Mouse (Mus musculus): ENCODE data around the gene Lrrc28.

Gene Lrrc28

DNA sequence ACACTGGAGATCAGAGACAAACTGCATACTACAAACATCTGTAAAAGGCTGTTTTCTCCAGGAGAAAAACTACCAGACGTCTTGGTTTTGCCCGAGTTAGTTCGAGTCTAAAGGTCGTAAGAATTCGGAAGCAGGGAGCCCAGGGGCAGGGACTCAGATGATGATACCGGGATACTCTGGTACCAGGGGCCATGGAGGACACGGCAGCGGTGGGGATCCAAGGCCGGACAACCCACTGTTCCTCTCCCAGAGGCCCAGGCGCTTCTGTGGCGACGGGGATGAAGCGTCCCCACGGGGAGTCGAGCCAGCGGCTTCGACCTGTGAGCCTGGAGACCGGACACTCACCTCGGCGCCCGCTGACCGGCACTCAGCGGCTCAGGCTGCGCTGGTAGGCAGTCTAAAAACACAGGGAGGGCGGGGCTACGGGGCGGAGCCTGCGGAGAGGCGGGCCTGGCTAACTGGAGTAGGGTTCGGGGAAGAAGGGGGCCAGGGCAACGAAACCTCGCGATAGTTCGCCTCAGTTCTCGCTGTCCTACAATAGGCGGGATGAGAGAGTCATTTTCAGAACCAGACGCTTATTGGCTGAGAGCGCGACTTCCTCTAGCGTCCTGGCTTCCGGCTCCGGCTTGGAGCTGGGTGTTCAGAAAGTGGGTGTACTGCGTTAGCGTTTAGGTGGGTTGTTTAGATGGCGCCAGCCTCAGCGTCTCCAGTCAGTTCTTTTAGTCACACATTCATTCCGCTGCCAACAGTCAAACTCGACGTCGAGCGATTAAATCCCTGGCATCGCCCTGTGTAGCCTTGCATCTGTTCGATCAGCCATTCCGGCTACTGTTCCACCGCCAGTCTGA lies at the start of gene Lrrc28:
Lrrc28 (minus strand) TSS at position 436 of the 848 bp plus-strand sequence.
- peak; percentile 100 for DNase-seq (ENCODE audit: low read depth)

DNA sequence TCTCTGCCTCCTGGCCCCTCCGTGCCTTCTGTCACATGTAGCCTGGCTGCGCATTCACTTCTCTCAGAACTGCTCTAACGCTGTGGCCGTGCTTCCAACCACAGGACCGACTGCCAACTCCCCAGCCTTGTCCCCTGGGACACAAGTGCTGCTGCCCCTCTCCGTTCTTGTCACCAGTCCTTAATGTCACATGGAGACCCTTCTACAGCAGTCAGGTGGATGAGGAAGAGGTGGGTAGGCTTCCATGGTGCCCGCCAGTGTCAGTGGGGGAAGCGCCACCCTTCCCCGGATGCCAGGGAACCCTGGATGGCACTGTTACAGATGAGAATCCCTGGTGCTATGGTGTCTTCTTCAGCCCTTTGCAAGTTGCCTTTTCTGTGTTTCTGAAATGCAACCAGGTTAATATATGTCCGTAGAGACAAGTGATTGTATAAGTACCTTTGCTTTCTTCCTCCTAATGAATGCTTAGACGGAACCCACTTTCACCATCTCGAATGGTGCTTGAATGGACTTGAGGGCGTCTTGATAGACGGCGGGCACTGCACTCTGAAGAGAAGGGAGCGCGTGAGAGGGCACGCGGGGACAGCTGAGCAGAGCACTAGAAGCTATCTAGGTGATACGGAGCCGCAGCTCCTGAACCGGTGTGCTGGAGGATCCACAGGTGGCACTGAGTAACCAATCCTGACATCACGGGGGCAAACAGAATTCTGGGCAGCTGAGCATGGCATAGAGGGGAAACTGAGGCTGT lies 47.9 kb upstream of the Lrrc28 start:
- DNase-seq (ENCODE audit: low read depth): no peak

DNA sequence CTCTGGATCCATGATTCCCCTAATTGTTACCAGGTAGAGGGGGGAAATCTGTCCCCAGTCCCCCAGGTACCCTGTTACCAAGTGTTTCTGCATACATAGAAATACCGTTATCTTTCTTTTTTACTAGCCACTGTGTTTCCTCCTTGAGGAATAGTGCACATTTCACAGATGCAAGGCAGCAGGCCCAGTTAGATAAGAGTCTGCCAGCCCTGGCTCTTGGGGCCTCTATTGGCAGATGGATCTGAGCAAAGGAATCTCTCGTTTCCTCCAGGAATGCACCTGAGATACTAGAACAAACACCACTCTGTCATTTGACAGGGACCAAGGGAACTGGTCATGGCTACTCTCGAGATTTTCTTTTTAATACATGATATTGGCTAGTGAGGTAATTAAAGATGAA lies 47.1 kb upstream of the Lrrc28 start:
- DNase-seq (ENCODE audit: low read depth): no peak

DNA sequence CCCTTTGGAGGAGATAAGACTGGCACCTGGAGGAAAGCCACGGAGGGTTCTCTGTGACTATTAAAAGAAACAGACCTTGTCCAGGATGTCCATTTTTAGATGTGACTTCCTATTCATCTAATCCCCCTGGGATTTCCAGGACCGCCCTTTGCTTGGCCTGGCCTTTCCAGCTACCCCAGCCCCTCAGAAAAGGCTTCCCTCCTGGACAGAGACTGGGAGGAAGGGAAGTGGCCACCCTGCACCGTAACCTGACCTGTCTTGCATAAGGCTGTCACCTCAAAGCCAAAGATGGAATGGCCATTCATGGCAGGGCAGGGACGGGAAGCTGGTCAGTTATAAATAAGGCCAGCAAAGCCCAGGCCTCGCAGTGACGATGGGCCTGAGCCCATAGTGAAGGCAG lies 46.0 kb upstream of the Lrrc28 start:
- DNase-seq (ENCODE audit: low read depth): no peak

DNA sequence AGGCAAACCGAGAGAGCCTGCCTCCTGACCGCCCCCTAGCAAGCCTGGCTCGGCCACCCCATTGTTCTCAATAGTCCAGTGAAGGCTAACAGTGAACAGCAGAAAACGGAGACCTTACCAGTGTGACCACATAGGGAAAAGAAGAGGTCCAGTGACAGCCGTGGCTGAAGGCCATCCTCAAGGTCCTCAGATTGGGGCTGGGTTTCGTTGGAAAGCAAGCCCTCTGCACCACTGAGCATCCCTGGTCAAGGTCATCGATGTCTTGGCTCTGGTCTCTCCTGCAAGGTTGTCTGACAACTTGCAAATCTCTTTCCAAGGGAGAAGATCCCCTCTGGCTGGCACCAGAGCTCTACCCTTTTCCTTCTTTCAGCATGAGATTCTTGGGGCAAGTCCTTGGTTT lies 44.7 kb upstream of the Lrrc28 start:
- DNase-seq (ENCODE audit: low read depth): no peak

DNA sequence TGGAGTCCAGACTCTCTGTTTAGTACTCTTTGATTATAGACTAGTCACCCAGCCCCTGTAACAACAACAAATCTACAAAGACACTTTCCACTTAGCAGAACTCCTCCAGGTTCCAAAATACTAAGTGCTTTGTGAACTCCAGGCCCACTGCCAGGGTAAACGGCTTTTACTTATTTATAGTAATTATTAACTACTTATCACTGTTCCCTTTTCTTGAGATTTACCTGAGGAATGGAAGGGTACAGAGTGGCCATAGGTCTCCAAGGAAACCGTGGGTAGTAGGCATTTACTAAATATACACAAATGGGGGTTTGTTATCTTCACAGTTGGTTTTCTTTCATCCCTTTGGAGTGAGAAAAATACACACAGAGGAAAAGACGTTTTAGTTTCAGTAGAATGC lies 43.2 kb upstream of the Lrrc28 start:
- DNase-seq (ENCODE audit: low read depth): no peak

DNA sequence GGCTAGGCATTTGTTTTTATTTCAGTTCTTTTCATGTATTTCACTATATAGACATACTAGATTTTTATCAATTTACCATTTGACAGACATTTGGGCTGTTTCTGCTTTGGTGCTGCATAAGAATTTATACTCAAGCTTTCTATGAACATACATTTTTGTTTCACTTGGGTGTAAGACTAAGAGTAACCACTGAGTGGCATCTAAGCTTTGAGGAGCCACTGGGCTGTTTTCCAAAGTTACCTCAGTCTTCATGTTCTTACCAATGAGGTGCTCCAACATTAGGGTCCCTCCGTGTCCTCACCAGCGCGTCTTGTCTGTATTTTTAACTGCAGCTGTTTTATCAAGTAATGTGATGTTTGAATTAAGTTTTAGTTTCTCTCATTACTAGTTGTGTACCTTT lies 41.5 kb upstream of the Lrrc28 start:
- DNase-seq (ENCODE audit: low read depth): no peak

DNA sequence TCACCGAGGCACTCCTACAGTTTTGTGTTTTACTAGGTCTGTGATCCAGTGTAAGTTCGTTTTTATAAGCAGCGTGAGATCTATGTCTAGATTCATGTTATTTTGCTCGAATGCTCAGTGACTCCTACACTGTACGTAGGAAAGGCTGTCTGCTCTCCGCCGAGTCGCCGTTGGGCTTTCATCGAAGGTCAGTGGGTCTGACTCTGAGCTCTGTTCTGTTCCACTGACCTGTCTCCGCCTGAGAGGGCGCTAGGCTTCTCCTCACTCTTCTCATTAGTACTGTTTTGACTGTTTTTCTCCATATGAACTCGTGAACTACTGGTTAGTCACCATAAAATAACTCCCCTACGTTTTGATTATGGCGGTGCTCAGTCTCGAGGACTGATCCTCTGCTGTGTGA lies 37.9 kb upstream of the Lrrc28 start:
- no peak for DNase-seq (ENCODE audit: low read depth)

DNA sequence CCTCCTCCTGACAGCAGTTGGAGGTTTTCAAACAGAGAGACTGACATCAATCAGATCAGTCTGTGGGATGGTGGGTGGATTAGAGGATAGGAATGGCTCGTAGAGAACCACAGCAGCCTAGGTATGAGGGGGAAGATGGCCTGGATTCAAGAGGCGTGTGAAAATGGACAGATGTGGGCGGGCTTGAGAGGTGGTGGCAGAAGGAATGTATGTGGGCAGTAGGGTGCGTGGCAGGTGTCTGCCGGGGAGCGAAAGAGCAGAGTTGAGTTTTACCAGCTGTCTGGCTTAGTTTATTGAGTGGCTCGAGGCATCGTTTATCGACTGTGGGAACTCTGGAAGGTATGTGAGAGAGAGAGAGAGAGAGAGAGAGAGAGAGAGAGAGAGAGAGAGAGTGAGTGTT lies 36.0 kb upstream of the Lrrc28 start:
- DNase-seq (ENCODE audit: low read depth): no peak

DNA sequence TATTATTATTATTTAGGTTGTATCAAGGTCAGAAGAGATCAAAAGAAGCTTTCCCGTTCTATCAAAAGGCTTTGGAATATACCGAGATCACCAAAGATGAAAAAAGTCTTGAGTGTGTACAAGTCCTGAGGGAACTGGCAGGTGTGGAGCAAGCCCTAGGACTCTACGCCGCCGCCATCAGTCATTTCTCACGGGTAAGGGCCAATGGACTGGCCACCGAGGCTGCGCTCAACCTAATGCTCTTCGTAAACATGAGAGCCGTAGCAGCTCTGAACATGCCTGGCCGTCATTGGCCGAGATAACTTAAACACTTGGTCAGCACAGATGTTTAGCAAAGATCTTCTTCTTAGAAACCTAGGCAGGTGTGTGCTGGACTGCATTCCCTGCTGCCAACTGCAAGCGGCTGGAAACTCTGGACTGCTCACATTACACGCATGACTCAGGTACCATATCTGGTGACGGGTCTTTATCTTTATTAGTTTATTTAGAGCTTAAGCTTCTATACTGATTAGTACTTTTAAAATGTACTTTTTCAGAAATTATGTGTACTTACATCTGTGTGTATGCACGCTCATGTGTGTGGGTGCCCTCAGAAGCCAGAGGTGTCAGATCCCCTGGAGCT lies 33.9 kb upstream of the Lrrc28 start:
- no peak for DNase-seq (ENCODE audit: low read depth)

DNA sequence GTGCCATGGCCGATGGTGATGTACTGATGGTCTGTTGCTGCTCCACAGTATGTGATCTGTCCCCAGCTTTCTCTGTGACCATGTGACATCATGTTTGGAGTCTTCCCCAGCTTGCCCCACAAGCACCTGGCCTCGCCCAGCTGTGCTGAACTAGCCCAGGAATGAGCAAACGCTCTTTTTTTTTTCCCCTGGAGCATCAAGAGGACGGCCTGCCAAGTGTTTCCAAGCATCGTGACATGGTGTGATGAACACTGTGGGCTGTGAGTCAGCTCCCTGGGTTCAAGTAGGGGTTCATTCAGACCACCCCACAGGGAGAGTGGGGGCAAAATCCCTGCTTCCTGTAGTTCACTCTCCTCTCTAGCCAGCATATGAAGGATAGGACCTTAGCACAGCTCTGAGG lies 28.6 kb upstream of the Lrrc28 start:
- DNase-seq (ENCODE audit: low read depth): no peak

DNA sequence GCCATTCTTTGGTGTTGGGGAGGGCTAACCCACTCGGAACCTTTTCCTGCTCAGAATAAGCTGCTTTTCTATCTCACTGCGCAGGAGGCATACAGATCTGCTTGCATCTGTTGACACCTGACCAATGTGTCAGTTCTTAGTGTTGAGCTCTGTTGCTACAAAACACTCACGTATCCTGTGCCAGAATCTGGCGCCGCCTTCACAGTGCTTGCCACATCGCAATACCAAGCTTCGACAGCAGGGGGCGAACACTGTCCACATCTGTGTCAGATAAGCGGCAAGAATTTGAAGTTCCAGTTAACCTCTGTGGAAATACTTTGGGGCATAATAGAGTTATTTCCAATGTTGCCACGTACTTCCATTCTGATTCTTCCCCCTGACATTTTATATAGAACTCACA lies 27.6 kb upstream of the Lrrc28 start:
- DNase-seq (ENCODE audit: low read depth): peak; percentile 88

DNA sequence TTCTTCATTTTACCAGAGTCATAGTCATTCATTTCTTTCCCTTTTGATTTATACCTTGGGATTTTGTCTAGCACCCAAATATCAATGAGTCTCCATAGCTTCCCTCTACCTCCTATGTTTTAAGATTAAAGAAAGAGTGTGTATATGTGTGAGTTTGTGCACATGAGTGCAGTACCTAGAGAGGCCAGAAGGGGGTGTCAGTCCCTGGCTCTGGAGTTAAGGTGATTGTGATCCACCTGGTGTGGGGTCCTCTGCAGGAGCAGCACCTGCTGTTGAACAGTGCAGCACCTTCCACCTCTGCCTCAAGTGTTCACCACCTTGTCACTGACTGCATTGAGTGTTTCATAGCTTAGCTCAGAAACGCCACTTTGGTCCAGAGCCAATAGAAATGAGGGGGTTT lies 25.9 kb upstream of the Lrrc28 start:
- DNase-seq (ENCODE audit: low read depth): peak; percentile 30

DNA sequence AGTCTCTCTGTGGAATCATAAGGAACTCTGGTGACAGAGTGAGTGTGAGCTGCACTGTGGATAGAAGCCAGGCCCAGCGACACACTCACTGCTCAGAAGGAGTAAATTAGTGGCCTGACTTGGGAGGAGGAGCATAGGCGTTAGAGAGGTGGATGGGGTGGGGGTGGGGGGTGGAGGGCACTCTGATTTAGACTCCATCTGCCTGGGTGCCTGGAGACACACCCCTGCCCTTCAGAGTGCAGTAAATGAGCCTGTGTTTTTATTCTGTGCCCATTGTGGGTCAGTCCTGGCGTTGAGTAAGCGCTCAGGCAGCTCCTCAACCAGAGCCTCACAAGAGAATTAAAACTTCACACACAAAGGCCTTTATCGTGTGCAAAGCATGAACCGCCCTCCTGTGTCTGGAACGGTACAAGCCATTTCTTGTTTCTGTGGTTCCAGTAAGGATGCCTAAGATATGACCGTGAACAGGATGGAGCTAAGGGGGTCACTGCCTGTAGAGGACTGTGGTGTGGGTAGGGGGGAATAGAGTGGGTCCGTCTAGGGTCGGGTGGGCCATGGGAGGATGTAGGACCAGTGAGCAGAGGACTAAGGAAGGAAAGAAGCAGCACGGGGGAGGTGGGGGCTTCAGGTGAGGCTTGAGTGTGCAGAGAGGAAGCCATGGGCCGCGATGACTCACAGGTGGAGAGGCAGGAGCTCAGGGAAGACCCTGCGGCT lies 19.1 kb upstream of the Lrrc28 start:
- no peak for DNase-seq (ENCODE audit: low read depth)

DNA sequence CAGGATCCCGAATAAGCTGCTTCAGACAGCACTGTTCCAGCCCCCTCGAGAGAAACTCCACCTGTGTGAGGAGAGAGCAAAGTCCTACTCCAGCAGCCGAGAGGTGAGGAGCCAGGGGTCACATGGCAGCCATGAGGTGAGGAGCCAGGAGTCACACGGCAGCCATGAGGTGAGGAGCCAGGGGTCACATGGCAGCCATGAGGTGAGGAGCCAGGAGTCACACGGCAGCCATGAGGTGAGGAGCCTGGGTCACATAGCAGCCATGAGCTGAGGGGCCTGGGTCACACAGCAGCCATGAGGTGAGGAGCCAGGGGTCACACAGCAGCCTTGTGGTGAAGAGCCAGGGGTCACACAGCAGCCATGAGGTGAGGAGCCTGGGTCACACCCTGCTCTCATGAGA lies 17.4 kb upstream of the Lrrc28 start:
- DNase-seq (ENCODE audit: low read depth): no peak

DNA sequence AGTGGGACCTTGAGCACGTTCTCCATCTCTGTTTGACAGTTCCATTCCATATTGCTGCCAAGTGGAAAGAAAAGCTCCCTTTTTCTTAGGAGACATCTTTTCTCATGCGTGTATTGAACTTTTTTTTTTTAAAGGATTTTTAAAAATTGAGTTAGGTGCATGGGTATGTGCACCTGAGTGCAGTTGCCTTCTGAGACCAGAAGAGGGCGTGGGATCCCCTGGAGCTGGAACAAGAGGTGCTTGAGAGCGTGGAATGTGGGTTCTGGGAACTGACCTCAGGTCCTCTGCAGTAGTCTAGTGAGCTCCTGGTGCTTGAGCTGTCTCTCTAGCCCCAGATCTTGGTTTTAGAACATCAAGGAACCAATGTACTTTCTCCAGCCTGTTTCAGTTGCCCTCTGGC lies 13.0 kb upstream of the Lrrc28 start:
- DNase-seq (ENCODE audit: low read depth): no peak

DNA sequence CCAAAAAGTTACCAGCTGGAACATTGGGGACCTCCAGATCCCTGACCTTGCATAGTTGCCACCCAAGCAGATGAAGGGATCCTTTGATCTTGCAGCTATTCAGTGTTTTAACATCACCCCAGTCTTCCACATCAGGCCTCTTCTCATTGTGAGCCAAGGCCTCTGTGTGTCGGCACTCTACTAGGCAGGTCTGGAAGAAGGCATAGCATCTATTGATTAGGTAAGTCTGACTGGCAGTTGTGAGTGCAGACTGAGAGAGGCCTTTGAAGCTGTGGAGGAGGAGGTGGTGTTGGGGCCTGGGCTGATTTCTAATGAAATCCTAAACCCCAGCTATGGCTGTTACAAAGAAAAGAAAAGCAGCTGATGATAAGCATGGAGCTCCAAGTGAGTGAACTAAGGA lies 10.1 kb upstream of the Lrrc28 start:
- peak; percentile 3 for DNase-seq (ENCODE audit: low read depth)

DNA sequence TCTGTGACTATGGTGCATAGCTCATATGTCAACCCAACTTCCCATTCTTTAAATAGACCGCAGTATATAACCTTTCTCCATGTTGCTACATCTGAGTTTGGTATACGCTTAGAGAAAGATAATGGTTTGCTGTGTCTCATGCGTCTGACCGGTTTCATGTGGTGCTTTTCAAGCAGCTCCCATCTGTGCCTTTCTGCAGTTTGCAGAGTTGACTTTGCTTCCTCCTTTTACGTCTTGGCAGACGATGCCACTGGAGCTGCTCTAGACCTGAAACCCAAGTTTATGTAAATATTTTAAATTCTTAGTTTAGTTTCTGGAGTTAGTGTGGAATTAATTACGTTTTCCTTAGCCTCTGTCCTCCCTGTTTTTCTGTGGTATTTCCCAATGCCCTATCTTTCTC lies 9.6 kb upstream of the Lrrc28 start:
- no peak for DNase-seq (ENCODE audit: low read depth)

DNA sequence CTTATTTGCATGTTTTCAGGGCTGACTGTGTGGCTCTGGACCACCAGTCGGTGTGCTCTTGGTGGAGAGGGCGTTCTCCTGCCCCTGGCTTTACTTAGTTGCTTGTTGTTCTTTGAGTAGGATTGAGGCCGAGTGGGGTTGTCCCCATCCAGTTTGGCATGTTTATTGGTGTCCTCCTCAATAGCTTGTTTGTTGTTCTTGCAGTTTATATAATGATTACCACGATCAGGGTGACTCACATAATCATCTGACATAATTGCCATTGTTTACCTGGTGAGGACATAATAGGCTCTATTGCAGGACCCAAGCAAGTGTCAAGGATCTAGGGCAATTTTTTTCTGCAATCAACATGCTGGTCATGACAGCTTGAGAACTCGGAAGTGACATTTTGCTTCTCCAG lies 7.1 kb upstream of the Lrrc28 start:
- DNase-seq (ENCODE audit: low read depth): no peak

DNA sequence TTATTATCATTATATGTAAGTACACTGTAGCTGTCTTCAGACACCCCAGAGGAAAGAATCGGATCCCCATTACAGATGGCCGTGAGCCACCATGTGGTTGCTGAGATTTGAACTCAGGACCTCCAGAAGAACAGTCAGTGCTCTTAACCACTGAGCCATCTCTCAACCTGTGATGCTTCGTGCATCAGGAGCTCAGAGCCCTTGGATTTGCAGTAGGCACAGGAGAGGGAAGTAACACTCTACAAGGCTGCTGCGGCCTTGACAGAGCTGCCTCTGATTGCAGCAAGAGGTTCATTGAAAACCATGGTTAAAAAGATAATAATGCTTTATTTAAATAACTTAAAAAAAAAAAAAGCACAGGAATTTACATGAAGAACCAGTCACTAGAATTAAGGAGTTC lies 3.3 kb upstream of the Lrrc28 start:
- no peak for DNase-seq (ENCODE audit: low read depth)

DNA sequence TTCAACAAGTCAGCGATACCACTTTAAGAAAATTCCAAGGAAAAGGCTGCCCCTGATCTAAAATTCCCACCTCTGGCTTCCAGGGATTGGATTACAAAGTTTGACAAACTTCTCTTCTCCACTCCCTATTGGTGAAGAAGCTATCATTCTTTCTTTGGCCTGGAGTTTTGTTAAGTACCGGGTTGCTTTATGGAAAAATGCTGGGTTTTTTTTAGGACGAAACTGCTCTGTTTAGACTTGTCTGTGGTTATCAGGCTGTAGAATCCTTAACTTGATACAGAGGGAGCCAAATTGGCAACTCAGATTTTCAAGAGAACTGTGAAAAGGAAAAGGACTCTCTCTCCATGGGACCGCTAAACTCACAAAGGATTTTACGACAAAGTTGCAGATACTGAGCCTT lies 2.2 kb upstream of the Lrrc28 start, which contains the start of gene Ttc23:
Ttc23 (plus strand) TSS at position 134 of the 400 bp plus-strand sequence.
- no peak for DNase-seq (ENCODE audit: low read depth)

DNA sequence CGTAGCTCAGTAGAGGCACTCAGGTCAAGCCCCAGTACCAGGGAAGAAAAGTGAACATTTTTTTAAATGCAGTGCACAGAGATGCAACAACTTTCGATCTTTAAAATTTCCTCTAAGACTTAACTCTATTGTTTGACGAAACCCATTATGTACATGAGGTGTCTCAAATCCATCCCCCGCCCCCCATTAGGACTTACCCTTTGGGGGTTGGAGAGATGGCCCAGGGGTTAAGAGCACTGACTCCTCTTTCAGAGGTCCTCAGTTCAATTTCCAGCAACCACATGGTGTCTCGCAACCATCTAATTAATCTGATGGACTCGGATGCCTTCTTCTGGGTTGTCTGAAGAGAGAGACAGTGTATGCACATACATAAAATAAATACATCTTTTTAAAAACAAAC lies 1.1 kb upstream of the Lrrc28 start:
- no peak for DNase-seq (ENCODE audit: low read depth)

DNA sequence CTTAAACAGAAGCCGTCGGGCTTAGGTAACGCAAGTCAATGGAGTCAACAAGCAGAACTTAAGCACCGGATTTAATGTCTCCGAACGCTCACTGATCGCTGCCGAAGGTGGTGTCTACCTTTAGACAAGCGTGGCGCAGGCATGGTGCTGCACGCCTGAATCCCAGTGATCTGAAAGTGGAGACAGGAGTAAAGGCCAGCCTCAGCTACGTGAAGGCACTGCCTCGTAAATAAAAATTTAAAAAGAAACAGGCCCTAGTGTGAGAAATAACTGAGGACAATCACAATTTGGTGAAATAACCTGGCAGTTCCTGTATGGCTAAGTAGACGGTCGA lies 580 bp upstream of the Lrrc28 start:
- DNase-seq (ENCODE audit: low read depth): no peak

Data from naive thymus-derived CD4-positive, alpha-beta T cell, adult 2 months (primary cell).